Mouse (Mus musculus) embryo, embryonic 10 days (tissue): Measurements from ENCODE around the gene Itm2b.

Source experiments
- DNase-seq: peaks from one replicate; pipeline ENCODE4 v3.0.0-alpha.2; 2015; ENCODE audit warnings: low spot score

The Itm2b gene

GRCm38 (mm10) chr14:73368966-73369365 lies 16.1 kb downstream of the Itm2b start:
- no peak for DNase-seq

DNA sequence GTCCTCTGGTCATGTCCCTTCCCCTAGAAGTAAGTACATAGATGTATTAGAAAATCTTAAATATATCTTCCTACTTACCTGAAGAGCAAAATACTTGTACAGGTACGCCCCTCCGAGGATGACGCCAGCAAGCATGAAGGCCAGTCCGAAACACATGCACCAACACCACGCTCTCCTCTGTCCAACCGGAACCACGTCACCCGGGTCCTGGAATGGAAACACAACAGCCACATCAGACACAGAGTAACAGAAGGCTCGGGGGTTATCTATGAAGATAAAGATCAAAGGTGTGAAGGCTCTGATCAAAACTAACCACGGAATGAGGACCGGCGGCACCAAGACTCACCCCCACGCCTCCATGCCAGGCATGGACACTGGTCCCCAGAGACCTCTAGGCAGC lies 16.9 kb downstream of the Itm2b start:
- DNase-seq, result no peak

DNA sequence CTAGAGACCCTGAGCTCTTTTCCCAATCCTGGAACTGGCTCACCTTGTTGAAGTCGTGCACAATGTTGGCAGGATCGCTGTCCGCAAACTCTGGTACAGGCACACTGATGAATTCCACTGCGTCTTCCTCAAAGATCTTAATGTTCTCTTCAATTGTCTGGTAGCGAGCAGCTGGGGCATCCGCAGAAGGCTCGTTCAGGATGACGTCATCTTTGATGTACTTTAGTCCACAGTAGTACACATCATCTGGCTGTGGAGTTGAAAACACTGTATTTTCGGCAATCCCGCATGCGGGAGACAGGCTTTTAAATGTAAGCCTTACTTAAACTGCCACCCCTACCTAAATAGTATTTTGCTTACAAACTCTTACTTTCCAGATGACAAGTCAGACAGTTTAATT lies 18.8 kb downstream of the Itm2b start:
- DNase-seq, result no peak

GRCm38 (mm10) chr14:73363782-73364181 lies 21.3 kb downstream of the Itm2b start:
- DNase-seq, result no peak

DNA sequence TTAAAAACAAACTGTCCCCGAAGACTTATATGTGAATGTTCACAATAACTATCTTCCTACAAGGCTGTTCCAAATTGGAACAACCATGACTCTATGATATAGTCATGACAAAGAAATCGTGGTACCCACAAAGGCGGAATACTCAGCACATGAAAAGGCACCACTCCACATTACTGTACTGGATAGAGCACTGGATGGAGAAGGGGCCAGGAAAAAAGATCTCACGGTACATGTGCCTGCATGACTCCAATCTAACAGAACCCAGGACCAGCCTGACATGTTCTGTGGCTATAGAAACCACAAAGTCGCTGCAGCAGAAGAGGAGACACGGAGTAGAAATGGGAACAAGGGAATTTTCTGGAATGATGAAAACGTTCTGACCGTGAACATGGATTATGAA lies 30.4 kb downstream of the Itm2b start:
- no peak for DNase-seq

DNA sequence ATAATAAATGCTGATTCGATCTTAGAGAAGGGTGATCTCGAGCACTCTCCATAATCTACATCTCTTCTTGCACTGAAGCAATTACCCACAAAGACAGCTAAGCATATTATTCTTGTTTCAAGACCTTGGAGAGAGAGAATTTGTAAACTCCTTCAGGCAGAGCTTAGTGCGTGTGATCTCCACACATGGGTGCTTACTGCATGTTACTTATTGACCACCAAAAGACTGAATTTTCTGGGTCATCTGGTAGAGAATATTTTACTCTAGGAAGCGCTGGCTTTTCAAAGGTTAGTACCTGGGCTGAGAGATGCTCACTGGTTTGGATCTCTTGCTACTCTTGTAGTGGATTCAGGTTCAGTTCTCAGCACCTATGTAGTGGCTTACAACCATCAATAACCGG lies 34.0 kb downstream of the Itm2b start:
- DNase-seq, result no peak

DNA sequence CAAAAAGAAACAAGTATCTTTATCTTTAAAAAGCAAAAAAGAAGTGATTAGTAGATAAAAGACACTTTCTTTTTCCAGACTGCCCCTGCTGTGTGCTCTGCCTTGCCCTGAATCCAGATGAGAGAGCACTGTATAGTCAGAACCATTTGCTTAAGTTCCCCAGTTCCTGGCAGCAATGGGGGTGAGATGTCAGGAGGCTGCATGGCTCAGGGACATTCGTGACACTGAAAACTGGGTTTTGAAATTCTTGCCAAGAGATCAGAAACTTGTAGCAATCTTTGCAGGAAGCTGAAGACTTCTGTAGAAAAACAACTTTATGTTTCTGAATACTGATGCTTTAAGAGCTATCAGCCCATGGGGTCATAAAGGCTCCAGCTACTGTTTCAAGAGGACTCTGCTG lies 35.1 kb downstream of the Itm2b start:
- DNase-seq, result no peak

- DNase-seq, result no peak
Observed at GRCm38 (mm10) chr14:73349061-73349670, 35.9 kb downstream of the Itm2b start.

- DNase-seq, result peak; percentile 14
Observed at GRCm38 (mm10) chr14:73347302-73347701, 37.8 kb downstream of the Itm2b start.

DNA sequence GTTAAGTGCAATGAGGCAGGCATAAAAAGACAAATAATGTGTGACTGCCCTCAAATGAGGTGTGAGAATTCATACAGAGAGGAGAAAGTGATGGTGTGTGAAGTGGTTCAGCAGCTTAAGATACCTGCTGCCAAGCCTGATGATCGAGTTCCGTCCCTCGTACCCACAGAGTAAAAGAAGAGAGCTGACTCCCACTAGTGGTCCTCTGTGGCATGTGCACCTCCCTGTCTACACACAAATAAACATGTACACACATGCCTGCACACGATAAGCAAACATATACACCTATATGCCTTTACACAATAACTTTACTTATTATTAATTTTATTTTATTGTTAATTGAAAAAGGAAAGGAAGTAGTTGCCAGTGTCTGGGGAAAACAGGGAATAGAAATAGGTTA lies 39.5 kb downstream of the Itm2b start:
- no peak for DNase-seq

DNA sequence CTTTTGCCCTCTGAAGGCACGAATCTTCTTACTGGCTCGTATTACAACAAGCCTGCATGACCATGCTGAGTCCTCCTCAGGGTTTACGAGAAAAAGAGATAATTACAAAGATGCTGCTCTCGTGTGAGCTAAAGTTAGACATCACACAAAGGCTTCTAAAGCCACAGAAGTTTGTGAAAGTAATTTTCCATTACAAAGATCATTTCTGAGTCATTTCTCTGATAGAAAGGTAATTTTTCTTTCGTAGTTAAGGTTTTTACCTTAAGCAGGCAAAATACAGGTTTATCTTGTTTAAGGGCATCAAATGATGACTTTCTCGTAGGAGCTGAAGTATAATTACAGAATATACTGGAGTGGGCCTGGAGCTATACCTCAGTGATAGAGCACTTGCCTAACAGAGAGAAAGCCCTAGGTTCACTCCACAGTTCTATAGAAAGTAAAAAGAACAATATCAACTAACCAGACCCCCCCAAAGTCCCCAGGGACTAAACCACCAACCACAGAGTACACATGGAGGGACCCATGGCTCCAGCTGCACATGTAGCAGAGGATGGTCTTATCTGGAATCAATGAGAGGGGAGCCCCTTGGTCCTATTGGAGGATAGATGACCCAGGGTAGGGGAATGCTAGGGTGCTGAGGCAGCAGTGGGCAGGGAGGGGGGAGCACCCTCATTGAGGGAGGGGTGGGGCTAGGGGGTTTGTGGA lies 44.9 kb downstream of the Itm2b start:
- no peak for DNase-seq

GRCm38 (mm10) chr14:73339615-73340014 lies 45.5 kb downstream of the Itm2b start:
- DNase-seq, result no peak

GRCm38 (mm10) chr14:73336316-73337080 lies 48.6 kb downstream of the Itm2b start:
- DNase-seq, result no peak

- DNase-seq, result no peak
Observed at GRCm38 (mm10) chr14:73334926-73335805, 49.9 kb downstream of the Itm2b start.

GRCm38 (mm10) chr14:73333880-73334279 lies 51.2 kb downstream of the Itm2b start:
- no peak for DNase-seq

- no peak for DNase-seq
Observed at GRCm38 (mm10) chr14:73331386-73331785, 53.7 kb downstream of the Itm2b start.

DNA sequence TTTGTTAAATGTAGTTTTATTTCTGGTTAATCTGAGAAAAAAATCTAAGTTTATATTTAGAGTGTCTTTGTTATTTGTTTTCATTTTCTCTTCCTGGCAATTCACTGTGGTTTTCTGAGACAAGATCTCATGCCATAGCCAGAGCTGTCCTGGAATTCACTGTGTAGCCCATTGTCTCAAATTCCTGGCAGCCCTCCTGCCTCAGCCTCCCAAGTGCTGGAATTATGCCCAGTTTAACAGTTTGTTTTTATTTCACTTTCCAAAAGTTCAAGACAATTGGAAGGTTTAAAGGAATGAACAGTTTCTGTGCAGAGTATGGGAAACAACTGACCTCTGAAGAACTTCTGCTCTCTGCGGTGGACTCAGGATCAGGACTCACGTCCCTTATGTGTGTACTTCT lies 55.2 kb downstream of the Itm2b start:
- DNase-seq, result no peak

DNA sequence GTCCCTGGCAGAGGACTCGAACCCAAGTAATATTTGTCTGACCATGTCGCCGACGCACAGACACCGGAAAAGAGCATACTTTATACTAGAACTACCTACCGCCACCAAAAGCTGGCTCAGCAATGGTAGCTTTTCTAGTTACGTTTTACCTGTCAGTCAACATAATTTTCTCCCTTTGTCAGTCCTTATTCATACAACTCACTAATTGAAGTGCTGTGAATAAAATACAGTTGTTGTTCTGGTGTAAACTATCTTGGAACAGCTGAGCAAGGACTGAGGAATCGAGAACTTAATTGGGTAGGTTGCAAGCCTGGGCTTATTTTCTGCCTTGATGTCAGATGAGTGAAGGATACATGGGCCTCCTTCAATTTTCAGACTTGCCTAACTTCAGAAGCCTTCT lies 58.6 kb downstream of the Itm2b start:
- no peak for DNase-seq

DNA sequence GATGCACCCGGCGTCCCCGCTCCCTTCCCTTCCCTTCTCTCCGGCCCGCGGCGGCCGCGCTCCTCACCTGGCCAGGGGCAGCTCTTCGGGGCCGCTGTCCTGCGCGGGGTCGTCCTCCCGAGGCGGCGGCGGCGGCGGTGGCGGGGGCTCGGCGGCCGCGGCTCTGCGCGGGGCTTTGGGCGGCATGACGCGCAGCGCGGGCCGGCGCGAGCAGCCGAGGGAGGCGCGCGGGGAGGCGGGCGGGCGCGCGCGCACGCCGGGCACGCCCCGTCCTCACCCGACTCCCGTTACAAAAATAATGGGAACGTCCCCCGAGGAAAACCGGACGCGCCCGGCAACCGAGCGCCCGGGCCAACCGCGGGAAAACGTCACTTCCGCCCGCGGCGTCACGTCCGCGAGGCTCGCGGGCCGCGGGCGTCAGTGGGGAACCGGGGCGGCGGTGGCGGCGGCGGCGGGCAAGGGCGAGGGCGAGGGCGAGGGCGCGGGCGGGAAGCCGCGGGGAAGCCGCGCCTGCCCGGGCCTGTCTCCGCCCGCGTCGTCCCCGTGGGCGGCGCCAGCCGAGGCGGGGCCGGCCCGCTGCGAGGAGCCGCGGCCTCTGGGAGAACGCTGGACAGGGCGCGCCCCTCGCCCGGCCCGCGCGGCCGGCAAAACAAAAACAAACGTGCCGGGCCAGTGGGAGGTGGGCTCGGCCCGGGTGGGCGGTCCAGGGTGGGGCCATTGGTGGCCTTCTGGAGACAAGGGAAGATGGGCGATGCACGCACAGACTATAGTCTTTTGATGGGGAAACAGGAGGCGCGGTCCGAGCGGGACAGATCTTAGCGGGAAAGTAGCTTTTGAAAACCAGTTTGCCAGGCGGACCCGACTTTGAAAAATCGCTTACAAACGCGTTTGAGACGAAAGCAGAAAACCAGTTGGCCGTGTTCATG lies 59.4 kb downstream of the Itm2b start, which contains the start of gene Rb1:
TSS of gene Rb1 (minus strand) at position 367 of the 926 bp plus-strand sequence.
- peak; percentile 81 for DNase-seq

GRCm38 (mm10) chr14:73324634-73325455 lies 60.2 kb downstream of the Itm2b start:
- peak; percentile 66 for DNase-seq
